Mouse (Mus musculus): ENCODE results near the gene Phtf2. TPM values are rescaled to one million over a fixed set of nuclear protein-coding genes. Genes with fewer than 3 reads are reported as not detected.

Phtf2 gene
- polyA plus RNA-seq, 1 experiment = 10.2 TPM

GRCm38 (mm10) chr5:20884036-20884620 lies 2.2 kb upstream of the Phtf2 start:
- Histone ChIP-seq H3K27me3 (ENCODE audit: control insufficient read depth, insufficient read depth, low read length) (no peaks in the 10 kb centered on the region), H3K4me3 (replicated peaks; ENCODE audit: insufficient read depth, low read depth, low read length) (peak overlapping the region; percentile 29), H3K4me1 (ENCODE audit: control insufficient read depth, insufficient read depth, low read length) (no peaks in the 10 kb centered on the region; the same call in 1 of the 2 replicates), H3K27ac (ENCODE audit: insufficient read depth, low read length) (no peak overlapping the region)
- no peak for DNase-seq
- WGBS = 74% methylated on average over 4 of the region's 4 CpGs
- TF ChIP-seq POLR2A (IDR thresholded peaks at IDR 0.05; ENCODE audit: borderline replicate concordance, insufficient read depth, low read length) (no peak), CTCF (IDR thresholded peaks at IDR 0.05; ENCODE audit: borderline replicate concordance, insufficient read depth, low read depth, low read length) (no peak)

- Histone ChIP-seq H3K4me1 (ENCODE audit: control insufficient read depth, insufficient read depth, low read length) (no peaks in the 10 kb centered on the region; the same call in 1 of the 2 replicates), H3K27ac (ENCODE audit: insufficient read depth, low read length) (0 out of 2 replicates have a peak overlapping the region, but pooled peaks have one; percentile 37), H3K27me3 (ENCODE audit: control insufficient read depth, insufficient read depth, low read length) (no peaks in the 10 kb centered on the region), H3K4me3 (replicated peaks; ENCODE audit: insufficient read depth, low read depth, low read length) (peak overlapping the region; percentile 60)
- no peak for TF ChIP-seq CTCF (IDR thresholded peaks at IDR 0.05; ENCODE audit: borderline replicate concordance, insufficient read depth, low read depth, low read length)
- TF ChIP-seq POLR2A (IDR thresholded peaks at IDR 0.05; ENCODE audit: borderline replicate concordance, insufficient read depth, low read length) = no peak
- peak; percentile 71 to 72 for DNase-seq
- 2% methylated on average over 64 of the region's 64 CpGs for WGBS
These were observed 838 bp downstream of the Phtf2 start for GRCm38 (mm10) chr5:20880797-20881775.

- no peaks in the 10 kb centered on the region; the same call in 1 of the 2 replicates for H3K4me1 ChIP-seq (ENCODE audit: control insufficient read depth, insufficient read depth, low read length)
- H3K27me3 ChIP-seq (ENCODE audit: control insufficient read depth, insufficient read depth, low read length) = no peaks in the 10 kb centered on the region
- TF ChIP-seq CTCF (IDR thresholded peaks at IDR 0.05; ENCODE audit: borderline replicate concordance, insufficient read depth, low read depth, low read length) (no peak), POLR2A (IDR thresholded peaks at IDR 0.05; ENCODE audit: borderline replicate concordance, insufficient read depth, low read length) (no peak)
- H3K4me3 ChIP-seq (replicated peaks; ENCODE audit: insufficient read depth, low read depth, low read length) = no peak overlapping the region
- no peak overlapping the region for H3K27ac ChIP-seq (ENCODE audit: insufficient read depth, low read length)
- DNase-seq = no peak
- WGBS = 80% methylated on average over 2 of the region's 2 CpGs
These were observed 1.5 kb downstream of the Phtf2 start for GRCm38 (mm10) chr5:20880386-20880785.

- WGBS = 77% methylated on average over 1 of the region's 1 CpGs
- TF ChIP-seq POLR2A (IDR thresholded peaks at IDR 0.05; ENCODE audit: borderline replicate concordance, insufficient read depth, low read length) = no peak
- TF ChIP-seq CTCF (IDR thresholded peaks at IDR 0.05; ENCODE audit: borderline replicate concordance, insufficient read depth, low read depth, low read length) = no peak
- Histone ChIP-seq H3K4me1 (ENCODE audit: control insufficient read depth, insufficient read depth, low read length) (no peaks in the 10 kb centered on the region), H3K27me3 (ENCODE audit: control insufficient read depth, insufficient read depth, low read length) (no peaks in the 10 kb centered on the region), H3K27ac (ENCODE audit: insufficient read depth, low read length) (no peak overlapping the region), H3K4me3 (replicated peaks; ENCODE audit: insufficient read depth, low read depth, low read length) (no peak overlapping the region)
- no peak for DNase-seq
These were observed 4.9 kb downstream of the Phtf2 start for GRCm38 (mm10) chr5:20876934-20877426.

GRCm38 (mm10) chr5:20873146-20873545 lies 8.8 kb downstream of the Phtf2 start:
- no peak for TF ChIP-seq CTCF (IDR thresholded peaks at IDR 0.05; ENCODE audit: borderline replicate concordance, insufficient read depth, low read depth, low read length)
- TF ChIP-seq POLR2A (IDR thresholded peaks at IDR 0.05; ENCODE audit: borderline replicate concordance, insufficient read depth, low read length) = no peak
- no peak overlapping the region for H3K4me3 ChIP-seq (replicated peaks; ENCODE audit: insufficient read depth, low read depth, low read length)
- no peak for DNase-seq
- no peaks in the 10 kb centered on the region for H3K27me3 ChIP-seq (ENCODE audit: control insufficient read depth, insufficient read depth, low read length)
- 36% methylated on average over 1 of the region's 1 CpGs for WGBS
- H3K4me1 ChIP-seq (ENCODE audit: control insufficient read depth, insufficient read depth, low read length) = no peaks in the 10 kb centered on the region
- H3K27ac ChIP-seq (ENCODE audit: insufficient read depth, low read length) = no peak overlapping the region

GRCm38 (mm10) chr5:20865193-20865755 lies 16.6 kb downstream of the Phtf2 start:
- TF ChIP-seq POLR2A (IDR thresholded peaks at IDR 0.05; ENCODE audit: borderline replicate concordance, insufficient read depth, low read length) (no peak), CTCF (IDR thresholded peaks at IDR 0.05; ENCODE audit: borderline replicate concordance, insufficient read depth, low read depth, low read length) (no peak)
- WGBS = 98% methylated on average over 2 of the region's 2 CpGs
- Histone ChIP-seq H3K4me1 (ENCODE audit: control insufficient read depth, insufficient read depth, low read length) (0 out of 2 replicates have a peak, but pooled peaks cover 2% of the 10 kb centered on the region), H3K27me3 (ENCODE audit: control insufficient read depth, insufficient read depth, low read length) (no peaks in the 10 kb centered on the region), H3K4me3 (replicated peaks; ENCODE audit: insufficient read depth, low read depth, low read length) (no peak overlapping the region), H3K27ac (ENCODE audit: insufficient read depth, low read length) (no peak overlapping the region)
- no peak for DNase-seq

GRCm38 (mm10) chr5:20864216-20864969 lies 17.5 kb downstream of the Phtf2 start:
- TF ChIP-seq POLR2A (IDR thresholded peaks at IDR 0.05; ENCODE audit: borderline replicate concordance, insufficient read depth, low read length) = no peak
- no peak for TF ChIP-seq CTCF (IDR thresholded peaks at IDR 0.05; ENCODE audit: borderline replicate concordance, insufficient read depth, low read depth, low read length)
- H3K4me3 ChIP-seq (replicated peaks; ENCODE audit: insufficient read depth, low read depth, low read length) = no peak overlapping the region
- 81% methylated on average over 4 of the region's 4 CpGs for WGBS

More at GRCm38 (mm10) chr5:20864216-20864969, 17.5 kb downstream of the Phtf2 start:
- Histone ChIP-seq H3K4me1 (ENCODE audit: control insufficient read depth, insufficient read depth, low read length) (0 out of 2 replicates have a peak, but pooled peaks cover 2% of the 10 kb centered on the region), H3K27me3 (ENCODE audit: control insufficient read depth, insufficient read depth, low read length) (no peaks in the 10 kb centered on the region), H3K27ac (ENCODE audit: insufficient read depth, low read length) (no peak overlapping the region)
- DNase-seq = no peak

Measured in cerebellum, adult 2 months (tissue).